9 mouse cellular contexts compared by ENCODE assay signal in the genomic region with DNA sequence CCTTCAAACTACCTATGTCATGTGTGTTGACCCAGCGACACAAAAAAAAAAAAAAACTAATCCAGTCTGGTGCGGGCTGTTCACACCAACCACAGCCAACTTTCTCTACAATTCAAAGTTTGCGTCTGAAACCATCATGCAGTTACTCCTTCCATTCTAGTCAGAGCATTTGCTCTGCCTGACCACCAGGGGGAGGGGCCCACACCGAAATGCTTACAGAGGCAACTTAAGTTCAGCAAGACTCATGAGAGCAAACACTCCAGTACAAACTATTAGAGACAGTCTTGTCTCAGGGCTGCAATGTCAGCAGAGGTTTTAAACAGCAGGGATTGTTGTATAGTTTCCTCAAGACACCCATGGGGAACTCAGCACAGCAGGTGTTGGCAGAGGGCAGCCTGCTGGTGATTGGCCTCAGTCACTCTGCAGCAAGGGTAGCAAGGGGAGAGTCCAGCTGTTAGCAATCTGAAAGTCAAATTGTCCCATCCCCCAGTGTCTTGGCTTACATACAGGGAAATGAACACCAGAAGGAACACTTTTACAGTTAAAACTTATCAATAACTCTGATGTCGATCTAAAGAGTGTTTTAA. TPM values are rescaled to one million over a fixed set of nuclear protein-coding genes. Genes with fewer than 3 reads are reported as not detected.
A peak's percentile ranks its signal among the peaks of the same experiment; 100 is the strongest.
DNase-seq lines count a peak whose midpoint lies in the region; ATAC-seq lines count a peak whose summit lies in the region.
"Had no signal": no experiment of that assay in that cellular context is flagged by ENCODE, and none has a peak within 500 bp of the region (broad histone marks: within the 10 kb centered on the region; RNA-seq: fewer than 3 reads in every experiment).

No protein-coding gene starts in this region.

- peak; percentile 10 for DNase-seq in adrenal gland, adult 2 months
- DNase-seq in adrenal gland, postnatal 4 days (ENCODE audit: low spot score in 2 of 2): no peak
- DNase-seq in kidney, postnatal 36 days: peak; percentile 4 to 33
- no peak for DNase-seq in kidney, adult 8-10 months
- peak; percentile 36 for DNase-seq in embryonic facial prominence, embryonic 11.5 days (ENCODE audit: low spot score)
- DNase-seq in retina, postnatal 1 day: peak; percentile 29
- no peak for DNase-seq in gastrocnemius, adult 8-10 months (ENCODE audit: low spot score in 2 of 2)

- no peaks in the 10 kb centered on the region for H3K9me3 ChIP-seq in embryonic facial prominence, embryonic 11.5 days (replicated peaks; ENCODE audit: control insufficient read depth, low read length)
- H3K9me3 ChIP-seq: lung, embryonic 15.5 days had no signal

- H3K36me3 ChIP-seq in embryonic facial prominence, embryonic 11.5 days (replicated peaks; ENCODE audit: control insufficient read depth, insufficient read depth, low read depth, low read length): no peaks in the 10 kb centered on the region
- H3K36me3 ChIP-seq: lung, embryonic 15.5 days had no signal

- no peaks in the 10 kb centered on the region for H3K4me1 ChIP-seq in embryonic facial prominence, embryonic 11.5 days (ENCODE audit: control insufficient read depth, insufficient read depth, low read length)

- no peak for ATAC-seq in embryonic facial prominence, embryonic 11.5 days (replicated peaks; ENCODE audit: insufficient number of reproducible peaks, low FRiP score, low TSS enrichment, low read depth)
- ATAC-seq in cerebellum, adult (ENCODE audit: insufficient number of reproducible peaks, low FRiP score, low TSS enrichment): no peak

- H3K4me2 ChIP-seq in embryonic facial prominence, embryonic 11.5 days (ENCODE audit: low read depth, low read length): no peak overlapping the region
- H3K4me2 ChIP-seq: lung, embryonic 15.5 days had no signal

- no peak overlapping the region for H3K4me3 ChIP-seq in embryonic facial prominence, embryonic 11.5 days (ENCODE audit: low read depth, low read length)
- H3K4me3 ChIP-seq: lung, embryonic 15.5 days had no signal

- 63% methylated on average over 5 of the region's 5 CpGs for WGBS in embryonic facial prominence, embryonic 11.5 days

- no peaks in the 10 kb centered on the region for H3K27me3 ChIP-seq in embryonic facial prominence, embryonic 11.5 days (ENCODE audit: control insufficient read depth, insufficient read depth, low read length)
- H3K27me3 ChIP-seq: lung, embryonic 15.5 days had no signal

- H3K27ac ChIP-seq in embryonic facial prominence, embryonic 11.5 days (replicated peaks; ENCODE audit: low read depth, low read length): no peak overlapping the region
- H3K27ac ChIP-seq: lung, embryonic 15.5 days had no signal

- no peak overlapping the region for H3K9ac ChIP-seq in embryonic facial prominence, embryonic 11.5 days (replicated peaks; ENCODE audit: low read length)
- H3K9ac ChIP-seq: lung, embryonic 15.5 days had no signal

RNA-seq across cellular contexts. Expression of gene Pip5k1b, which starts 50.8 kb away (rescaled TPM):
- 10 to 100 TPM; 14.2 to 18.7 TPM for total RNA-seq in adrenal gland, adult 2 months (2021)
- polyA plus RNA-seq in adrenal gland, adult 2 months (2012; rRNA removed): 3.6 and 4.3 TPM in 2 replicates
- total RNA-seq in adrenal gland, postnatal 4 days (2021): 10 to 100 TPM; 21.2 to 23.4 TPM
- polyA plus RNA-seq in embryonic facial prominence, embryonic 11.5 days (2014; fragmentation: Nextera tagmentation; extraction: Ambion mirVana): 1.6 and 2.1 TPM in 2 replicates
- total RNA-seq in gastrocnemius, adult 8-10 months (2022): under 1 TPM; 0.20 to 0.54 (median 0.28) TPM

Comparison
In these comparisons a context has a peak if more than half of its experiments do, and no peak if none do; other contexts are left out.
1. DNase-seq: peak in adrenal gland, adult 2 months (single experiment), kidney, postnatal 36 days (2 of 2), embryonic facial prominence, embryonic 11.5 days (single experiment) and retina, postnatal 1 day (single experiment); none in adrenal gland, postnatal 4 days (0 of 2), kidney, adult 8-10 months (0 of 2) and gastrocnemius, adult 8-10 months (0 of 2).
2. RNA of gene Pip5k1b, which starts 50.8 kb away (total RNA-seq): 21.2 to 23.4 TPM in adrenal gland, postnatal 4 days and 14.2 to 18.7 TPM in adrenal gland, adult 2 months; 0.20 to 0.54 TPM in gastrocnemius, adult 8-10 months; every median in the first group is over 4 times any median in the second.